Mouse (Mus musculus) lung, adult 2 months (tissue): Measurements from ENCODE around the gene Grik3.

Experiments
- CTCF ChIP-seq: fragments of 200-500 bp; IDR thresholded peaks from 2 replicates; pipeline ENCODE4 v1.5.1; 2011; ENCODE audit warnings: mild to moderate bottlenecking, low read length, control low read depth; ENCODE audit not compliant: insufficient read depth
- POLR2A ChIP-seq: fragments of 200-500 bp; IDR thresholded peaks from 2 replicates; pipeline ENCODE4 v1.6.1; 2011; ENCODE audit warnings: low read depth, mild to moderate bottlenecking, control low read depth, low read length, borderline replicate concordance; ENCODE audit errors: extremely low read depth

DNA sequence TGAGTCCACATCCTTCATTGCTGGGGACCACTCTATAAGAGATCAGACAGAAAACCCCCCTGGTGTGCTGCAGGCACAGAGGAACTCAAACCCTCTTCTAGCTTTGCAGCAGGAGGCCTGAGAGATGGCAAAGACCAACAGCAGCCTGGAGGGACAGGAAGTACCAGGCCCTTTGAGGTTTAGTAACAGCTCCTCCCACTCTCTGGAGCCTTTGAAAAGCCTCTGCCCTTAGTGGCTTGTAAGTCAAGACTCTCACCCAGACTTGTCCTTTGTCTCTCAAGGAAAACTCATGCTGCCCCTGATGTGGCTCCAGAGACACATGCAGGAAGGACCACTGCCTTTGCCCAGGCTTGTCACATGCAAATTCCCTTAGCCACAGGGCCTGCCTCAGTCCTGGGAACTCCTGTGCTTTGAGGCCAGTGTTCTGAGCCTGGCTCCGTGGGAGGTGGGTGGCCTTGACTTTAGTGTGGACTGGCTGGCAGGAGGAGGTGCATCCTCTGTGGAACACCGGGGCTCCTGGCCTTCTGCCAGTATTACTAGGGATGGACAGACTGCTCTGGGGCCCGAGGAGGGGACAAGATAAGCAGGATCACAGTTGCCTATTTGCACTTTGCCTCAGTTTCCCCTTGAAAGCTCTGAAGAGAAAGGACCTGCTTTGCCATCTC lies 47.9 kb downstream of the Grik3 start:
- no peak for TF ChIP-seq POLR2A
- no peak for TF ChIP-seq CTCF
